Mouse (Mus musculus): ENCODE results near the gene Nmt2.
A peak's percentile ranks its signal among the peaks of the same experiment; 100 is the strongest.

Nmt2 gene

GRCm38 (mm10) chr2:3283602-3284472 is at the start of gene Nmt2:
Nmt2 (plus strand) TSS chr2:3284212.
- DNase-seq (ENCODE audit: low read depth, low spot score): peak; percentile 100

GRCm38 (mm10) chr2:3239255-3239654 is 44.8 kb upstream of the Nmt2 start:
- peak; percentile 87 for DNase-seq (ENCODE audit: low read depth, low spot score)

- DNase-seq (ENCODE audit: low read depth, low spot score): peak; percentile 44
These were observed 39.8 kb upstream of the Nmt2 start for GRCm38 (mm10) chr2:3244251-3244650.

GRCm38 (mm10) chr2:3251309-3251708 is 32.7 kb upstream of the Nmt2 start:
- DNase-seq (ENCODE audit: low read depth, low spot score): no peak

DNA sequence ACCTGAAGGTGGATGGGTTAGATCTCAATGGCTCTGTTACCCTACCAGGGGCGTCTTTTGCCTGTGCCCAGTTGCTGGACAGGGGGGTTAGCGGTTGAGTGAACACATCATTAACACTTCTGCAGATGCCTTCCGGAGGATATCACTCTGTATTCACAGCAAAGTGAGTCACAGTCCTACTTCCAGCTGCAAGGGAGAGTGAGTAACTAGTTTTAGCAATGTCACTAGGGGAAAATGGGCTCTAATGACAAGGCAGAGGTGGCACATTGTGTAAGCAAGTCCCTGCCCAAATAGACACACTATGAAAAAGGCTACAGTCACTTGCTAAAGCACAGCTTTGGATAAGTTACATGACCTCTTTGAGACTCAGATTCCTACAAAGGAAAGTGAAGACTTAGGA is 17.5 kb upstream of the Nmt2 start:
- DNase-seq (ENCODE audit: low read depth, low spot score): no peak

DNA sequence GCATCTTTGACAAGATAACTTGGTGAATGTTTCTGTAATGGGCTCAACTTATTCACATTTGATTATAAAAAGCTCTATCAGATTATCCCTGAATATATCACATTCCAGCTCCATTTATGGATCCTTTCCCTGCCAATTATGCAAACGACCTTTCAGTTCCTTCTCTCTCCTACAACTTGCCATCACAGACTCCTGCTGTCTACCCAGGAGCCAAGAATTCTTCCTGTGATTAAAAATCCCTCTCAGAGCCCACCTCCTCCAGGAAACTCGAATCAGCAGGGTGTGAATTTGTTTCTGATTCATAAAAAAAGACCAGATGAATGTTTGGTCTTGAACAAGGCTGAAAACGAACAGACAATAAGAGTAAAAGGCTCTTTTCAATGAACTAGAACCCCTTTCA is 16.1 kb upstream of the Nmt2 start:
- DNase-seq (ENCODE audit: low read depth, low spot score): no peak

DNA sequence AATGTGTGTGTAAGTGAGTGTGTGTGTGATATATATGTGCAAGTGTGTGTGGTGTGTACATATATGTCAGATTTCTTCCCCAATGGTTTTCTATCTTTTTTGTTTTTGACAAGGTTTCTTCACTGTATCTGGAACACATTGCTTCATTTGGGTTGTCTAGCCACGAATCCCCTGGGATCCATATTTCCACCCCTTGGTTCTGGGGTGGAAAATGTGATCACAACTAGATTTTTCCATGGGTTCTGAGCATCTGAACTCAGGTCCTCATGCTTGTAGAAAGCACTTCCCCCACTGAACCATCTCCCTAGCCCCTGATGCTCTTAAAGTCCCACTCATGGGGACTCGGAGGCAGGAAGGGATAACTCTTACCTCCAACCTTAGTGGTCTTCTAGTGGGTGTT is 10.7 kb upstream of the Nmt2 start:
- DNase-seq (ENCODE audit: low read depth, low spot score): peak; percentile 46

GRCm38 (mm10) chr2:3276106-3276505 is 7.9 kb upstream of the Nmt2 start:
- peak; percentile 39 for DNase-seq (ENCODE audit: low read depth, low spot score)

GRCm38 (mm10) chr2:3277502-3277901 is 6.5 kb upstream of the Nmt2 start:
- DNase-seq (ENCODE audit: low read depth, low spot score): peak; percentile 70

GRCm38 (mm10) chr2:3281311-3281710 is 2.7 kb upstream of the Nmt2 start:
- no peak for DNase-seq (ENCODE audit: low read depth, low spot score)

- DNase-seq (ENCODE audit: low read depth, low spot score): peak; percentile 32
These were observed 978 bp upstream of the Nmt2 start for GRCm38 (mm10) chr2:3282866-3283601.

GRCm38 (mm10) chr2:3284473-3285180 is 615 bp downstream of the Nmt2 start:
- DNase-seq (ENCODE audit: low read depth, low spot score): peak; percentile 63

- DNase-seq (ENCODE audit: low read depth, low spot score): no peak
These were observed 1.1 kb downstream of the Nmt2 start for GRCm38 (mm10) chr2:3285181-3285530.

DNA sequence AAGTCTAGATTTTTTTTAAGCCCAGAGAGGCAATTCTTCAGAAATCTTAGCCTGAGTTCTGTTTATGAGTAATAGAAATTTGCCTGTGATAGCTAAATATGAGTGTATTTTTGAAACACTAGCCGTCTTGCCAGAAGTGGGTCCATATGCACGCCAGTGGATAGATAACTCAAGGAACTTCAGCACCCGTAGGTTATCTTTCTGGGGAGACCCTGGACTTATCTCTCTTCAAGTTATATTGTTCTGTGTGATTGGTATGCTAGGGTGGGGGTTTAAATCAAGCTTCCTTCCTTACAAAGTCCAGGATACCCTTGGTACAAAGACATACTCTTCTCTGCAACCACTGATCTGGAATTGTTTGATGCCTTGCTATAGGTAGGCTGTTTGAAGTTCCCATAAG is 1.7 kb downstream of the Nmt2 start:
- no peak for DNase-seq (ENCODE audit: low read depth, low spot score)

GRCm38 (mm10) chr2:3286243-3286642 is 2.2 kb downstream of the Nmt2 start:
- no peak for DNase-seq (ENCODE audit: low read depth, low spot score)

DNA sequence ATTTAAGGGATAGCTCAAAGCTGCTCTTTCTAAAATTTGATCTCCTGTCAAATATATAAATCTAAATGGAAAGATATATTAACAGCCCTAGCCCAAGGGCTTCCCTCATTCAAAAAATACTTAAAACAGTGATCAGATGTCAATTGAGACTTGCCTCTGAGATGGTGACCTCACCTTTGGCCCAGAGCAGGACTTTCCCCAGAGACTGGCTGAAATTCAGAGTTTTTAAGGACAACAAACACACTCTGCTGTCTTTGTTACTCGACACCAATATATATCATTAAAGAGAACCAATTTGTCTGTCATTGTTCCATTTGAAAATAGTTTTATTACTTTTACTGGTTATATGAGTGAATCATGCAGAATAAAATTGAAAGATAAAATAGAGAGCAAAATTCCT is 5.6 kb downstream of the Nmt2 start:
- DNase-seq (ENCODE audit: low read depth, low spot score): no peak

- DNase-seq (ENCODE audit: low read depth, low spot score): no peak
These were observed 8.2 kb downstream of the Nmt2 start for GRCm38 (mm10) chr2:3292170-3292569.

DNA sequence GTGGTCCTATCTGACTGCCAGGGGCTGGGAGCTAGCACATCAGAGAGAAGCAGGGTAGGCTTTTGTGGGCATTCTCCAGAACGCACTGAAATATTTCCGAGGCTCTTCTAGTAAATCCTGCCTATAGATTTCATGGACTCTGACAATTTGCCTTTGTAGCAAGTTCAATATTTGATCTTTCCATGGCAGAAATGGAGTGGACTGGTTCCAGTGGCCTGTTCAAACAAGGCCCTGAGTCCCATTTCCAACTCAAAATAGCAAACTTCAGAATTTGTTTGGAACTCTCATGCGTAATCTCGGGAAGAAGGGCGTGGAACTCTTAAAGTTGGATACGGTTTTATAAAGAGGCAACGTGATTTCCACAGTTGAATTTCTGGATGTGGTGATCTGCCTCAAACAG is 11.8 kb downstream of the Nmt2 start:
- no peak for DNase-seq (ENCODE audit: low read depth, low spot score)

- peak; percentile 89 for DNase-seq (ENCODE audit: low read depth, low spot score)
These were observed 21.5 kb downstream of the Nmt2 start for GRCm38 (mm10) chr2:3305426-3306025.

DNA sequence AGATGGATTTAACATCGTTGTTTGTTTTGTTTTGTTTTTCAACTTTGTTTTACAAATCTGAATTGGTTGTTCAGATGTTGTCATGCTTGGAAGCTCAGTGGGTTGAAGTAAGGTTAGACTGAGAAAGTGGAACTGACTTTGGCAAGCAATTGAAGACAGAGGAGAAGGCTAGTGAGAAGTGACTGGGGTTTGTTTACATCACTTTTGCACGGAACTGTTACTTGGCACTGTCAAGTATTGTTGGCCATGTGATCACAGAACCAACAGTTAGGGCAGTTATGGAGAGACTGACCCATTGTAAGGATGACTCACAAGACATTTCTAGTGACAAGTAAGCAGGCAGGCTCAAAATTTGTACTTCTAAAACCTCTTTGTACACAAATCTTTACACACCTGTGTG is 39.1 kb downstream of the Nmt2 start:
- DNase-seq (ENCODE audit: low read depth, low spot score): no peak

GRCm38 (mm10) chr2:3324381-3325130 is 40.5 kb downstream of the Nmt2 start:
- no peak for DNase-seq (ENCODE audit: low read depth, low spot score)

All from 3T3-L1 (cell line).